Mouse (Mus musculus) heart, adult 2 months (tissue): ENCODE results near the gene Rad50. TPM values are rescaled to one million over a fixed set of nuclear protein-coding genes. Genes with fewer than 3 reads are reported as not detected.

ENCODE experiments used
- DNase-seq, 2 experiments: peaks; one replicate each; pipeline ENCODE4 v3.0.0; 2021
- H3K27ac ChIP-seq: fragments of 200-600 bp; 2 replicates; pipeline ENCODE4 v1.8.1; 2022
- H3K27me3 ChIP-seq: fragments of 200-500 bp; 2 replicates; pipeline ENCODE4 v1.6.1; 2012; ENCODE audit warnings: mild to moderate bottlenecking, low read length, inconsistent platforms, mixed read lengths; ENCODE audit not compliant: control insufficient read depth, insufficient read depth
- H3K36me3 ChIP-seq: fragments of 200-500 bp; 2 replicates; pipeline ENCODE4 v1.6.1; 2012; ENCODE audit warnings: low read length, inconsistent platforms; ENCODE audit not compliant: control insufficient read depth, insufficient read depth
- H3K4me1 ChIP-seq: fragments of 200-500 bp; 2 replicates; pipeline ENCODE4 v1.6.1; 2011; ENCODE audit warnings: low read length; ENCODE audit not compliant: control insufficient read depth, insufficient read depth
- H3K4me3 ChIP-seq: fragments of 200-600 bp; 2 replicates; pipeline ENCODE4 v1.8.1; 2022
- H3K79me2 ChIP-seq: fragments of 200-500 bp; replicated peaks from 2 replicates; pipeline ENCODE4 v1.6.1; 2012; ENCODE audit warnings: mild to moderate bottlenecking, inconsistent platforms, low read length, moderate library complexity, mixed read lengths; ENCODE audit not compliant: control insufficient read depth, insufficient read depth
- H3K9ac ChIP-seq: fragments of 200-500 bp; 2 replicates; pipeline ENCODE4 v1.6.1; 2012; ENCODE audit warnings: low read depth, mild to moderate bottlenecking, control low read depth, inconsistent platforms, low read length, mixed read lengths
- CTCF ChIP-seq: fragments of 200-600 bp; IDR thresholded peaks from 2 replicates; pipeline ENCODE4 v1.8.1; 2022; ENCODE audit warnings: antibody characterized with exemption, mild to moderate bottlenecking, moderate library complexity
- EP300 ChIP-seq: fragments of 200-500 bp; IDR thresholded peaks from 2 replicates; pipeline ENCODE4 v1.6.1; 2011; ENCODE audit warnings: low read depth, low read length, control low read depth; ENCODE audit not compliant: insufficient read depth
- POLR2A ChIP-seq: fragments of 200-500 bp; IDR thresholded peaks from 2 replicates; pipeline ENCODE4 v1.6.1; 2011; ENCODE audit warnings: mild to moderate bottlenecking, low read depth, low read length, control low read depth; ENCODE audit not compliant: insufficient read depth
- WGBS: fragments of 180-500 bp; shearing (Covaris S2); methylation state at CpG from one replicate; pipeline ENCODE4 v1.1.7; 2018; 5-methylcytosine and 5-hydroxymethylcytosine counted together
- intact Hi-C: fragments of 180-260 bp; cut with DNase I; formaldehyde crosslinking; loops from one replicate; pipeline ENCODE4 v1.15.1; 2025
- long read RNA-seq: library from polyadenylated mRNA; stranded (forward); transcript quantifications from one replicate; pipeline ENCODE4 v2.0.0, GENCODE M21; 2021
- polyA plus RNA-seq: library from polyadenylated mRNA; depleted of rRNA; stranded (reverse); fragments of >200 nt; gene quantifications from 2 replicates; pipeline ENCODE4 v1.2.3, GENCODE M21; 2012; rRNA removed
- total RNA-seq, 2 experiments: library from RNA; stranded (reverse); gene quantifications; 2 replicates each; pipeline ENCODE4 v1.2.3; 2021

Gene Rad50
- total RNA-seq (1 to 10 TPM; 6.8 TPM), polyA plus RNA-seq (1.9 and 3.0 TPM in 2 replicates)
- long read RNA-seq, full-length matches to known transcripts: 7 of 8 reads
- long read RNA-seq, partial matches to known transcripts: 0 of 8 reads
- long read RNA-seq, other reads (novel, unspliced or antisense): 1 of 8 reads

DNA sequence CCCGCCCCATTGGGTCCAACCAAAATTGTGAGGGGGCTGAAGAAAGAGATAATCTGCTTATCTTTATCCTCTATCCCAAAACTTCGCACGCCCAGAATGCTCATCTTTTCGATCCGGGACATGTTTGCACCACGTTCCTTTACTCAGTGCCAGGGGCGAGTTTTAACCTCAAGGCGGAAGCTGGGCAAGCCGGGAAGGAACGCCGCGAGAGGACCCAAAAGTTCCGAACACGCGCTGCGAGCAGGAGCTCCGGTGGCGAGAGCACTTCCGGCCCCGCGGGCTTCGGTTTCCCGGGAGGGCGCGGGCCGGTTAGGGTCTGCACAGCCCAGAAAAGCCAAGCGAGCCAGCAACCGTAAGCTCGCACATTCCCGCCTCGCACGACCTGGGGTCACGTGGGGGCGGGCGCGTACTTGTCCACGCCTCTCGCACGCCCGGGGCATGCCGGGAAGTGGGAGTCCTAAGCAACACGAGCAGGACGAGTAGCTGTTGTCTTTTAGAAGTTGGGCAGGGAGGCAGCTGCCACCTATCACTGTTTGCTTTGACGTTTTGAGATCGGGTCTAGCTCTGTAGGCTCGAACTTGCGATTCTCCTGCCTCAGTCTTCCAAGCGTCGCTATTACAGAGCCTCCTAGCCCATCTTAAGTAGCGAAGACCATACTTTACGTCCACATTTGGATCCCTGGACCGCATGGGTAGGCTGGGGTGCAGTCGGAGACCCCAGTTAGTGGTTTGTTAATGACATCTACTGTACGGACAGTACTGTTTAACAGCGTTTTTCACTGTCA is at the start of gene Rad50:
Gene Rad50 (minus strand): TSS at position 386 of the 784 bp plus-strand sequence.
- no peak for TF ChIP-seq CTCF
- TF ChIP-seq EP300: 0 out of 2 replicates have a peak, but pooled peaks have one; percentile 50
- TF ChIP-seq POLR2A: peak; percentile 94
- intact Hi-C loops: no loop called here
- WGBS: 3% methylated on average over 55 of the region's 55 CpGs

DNA sequence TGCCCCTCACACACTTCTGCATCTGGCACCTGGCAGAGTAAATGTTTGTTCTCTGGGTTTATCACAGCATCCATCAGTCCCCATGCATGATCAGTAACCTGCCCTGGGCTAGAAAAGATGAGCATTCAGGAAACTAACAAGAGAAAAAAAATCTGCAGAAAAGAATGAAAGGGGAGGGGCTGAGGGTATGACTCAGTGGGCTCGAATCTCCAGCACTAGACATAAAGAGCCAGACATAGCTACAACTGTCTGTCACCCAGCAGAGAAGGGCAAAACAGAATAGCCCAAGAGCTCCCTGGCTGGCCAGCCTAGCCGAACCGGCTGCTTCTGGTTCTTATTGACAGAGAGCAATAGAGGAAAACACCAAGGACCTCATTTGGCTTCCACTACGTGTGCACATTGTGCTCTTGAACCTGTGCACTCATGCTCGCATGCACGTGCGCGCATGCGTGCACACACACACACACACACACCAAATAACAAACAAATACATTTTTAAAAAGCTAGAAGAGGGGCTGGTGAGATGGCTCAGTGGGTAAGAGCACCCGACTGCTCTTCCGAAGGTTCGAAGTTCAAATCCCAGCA is 48.0 kb upstream of the Rad50 start:
- Histone ChIP-seq H3K79me2 (no peaks in the 10 kb centered on the region), H3K4me3 (no peak overlapping the region), H3K27me3 (no peaks in the 10 kb centered on the region), H3K9ac (no peak overlapping the region), H3K27ac (no peak overlapping the region), H3K4me1 (peaks cover 7% of the 10 kb centered on the region), H3K36me3 (no peaks in the 10 kb centered on the region)
- TF ChIP-seq POLR2A: no peak
- 85% methylated on average over 12 of the region's 12 CpGs for WGBS
- intact Hi-C loops: no loop called here
- DNase-seq: no peak

More for the DNA sequence above, at the start of gene Rad50:
- DNase-seq: peak; percentile 94
- Histone ChIP-seq H3K79me2 (no peaks in the 10 kb centered on the region), H3K9ac (peak within 1 kb of the TSS; percentile 65), H3K27ac (peak within 1 kb of the TSS; percentile 73), H3K4me3 (peak within 1 kb of the TSS; percentile 93), H3K27me3 (no peaks in the 10 kb centered on the region), H3K36me3 (no peaks in the 10 kb centered on the region), H3K4me1 (peaks cover 2% of the 10 kb centered on the region)

DNA sequence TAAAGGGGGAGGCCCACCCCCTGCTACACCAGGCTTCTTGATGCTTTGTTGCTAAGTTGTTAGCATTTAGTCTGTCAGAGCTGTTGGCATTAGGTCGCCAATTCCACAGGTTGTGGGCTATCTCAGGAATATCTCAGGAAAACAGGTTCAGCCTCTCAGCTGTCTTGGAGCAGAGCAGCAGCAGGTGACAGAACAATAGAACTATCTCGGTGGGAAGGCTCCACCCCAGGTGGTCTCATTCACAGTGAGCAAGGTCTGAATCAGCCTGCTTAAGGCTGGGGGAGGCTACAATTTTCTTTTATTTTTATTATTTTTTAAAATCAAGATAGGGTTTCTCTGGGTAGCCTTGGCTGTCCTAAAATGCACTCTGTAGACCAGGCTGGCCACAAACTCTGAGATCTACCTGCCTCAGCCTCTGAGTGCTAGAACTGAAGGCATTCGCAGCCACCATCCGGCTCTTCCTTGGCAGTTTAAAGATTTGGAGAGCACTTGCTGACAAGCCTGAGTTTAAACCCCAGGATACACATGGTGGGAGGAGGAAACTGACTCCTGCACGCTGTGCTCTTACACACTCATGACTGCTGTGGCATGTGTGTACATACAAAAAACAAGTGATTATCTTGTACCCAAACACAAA is 42.7 kb upstream of the Rad50 start:
- 60% methylated on average over 5 of the region's 5 CpGs for WGBS
- Histone ChIP-seq H3K9ac (no peak overlapping the region), H3K4me3 (no peak overlapping the region), H3K4me1 (no peaks in the 10 kb centered on the region), H3K27ac (no peak overlapping the region), H3K36me3 (no peaks in the 10 kb centered on the region), H3K27me3 (no peaks in the 10 kb centered on the region), H3K79me2 (no peaks in the 10 kb centered on the region)
- intact Hi-C loops: no loop called here
- no peak for DNase-seq
- TF ChIP-seq POLR2A (no peak), EP300 (no peak), CTCF (no peak)

DNA sequence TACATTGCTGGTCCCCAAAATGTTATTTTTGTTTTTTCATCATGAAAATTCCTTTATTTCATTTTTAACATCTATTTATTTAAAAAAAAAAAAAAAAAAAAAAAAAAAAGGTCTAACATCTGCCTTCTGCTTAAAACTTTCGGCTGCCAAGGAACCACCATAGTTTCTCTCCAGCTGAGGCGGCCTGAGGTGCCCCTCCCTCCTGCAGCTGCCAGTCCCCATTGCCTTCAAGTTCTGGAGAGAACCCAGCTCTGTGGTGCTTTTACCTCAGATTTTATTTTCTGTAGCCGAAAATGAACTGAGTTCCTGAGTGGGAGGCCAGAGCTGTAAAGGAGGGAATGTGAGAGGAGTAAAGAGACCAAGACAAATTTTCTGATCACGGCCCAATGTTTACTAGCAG is 42.2 kb upstream of the Rad50 start:
- no peak for TF ChIP-seq EP300
- no peak for TF ChIP-seq POLR2A
- TF ChIP-seq CTCF: no peak
- no peak overlapping the region for H3K27ac ChIP-seq
- no peaks in the 10 kb centered on the region for H3K4me1 ChIP-seq
- intact Hi-C loops: no loop called here
- H3K36me3 ChIP-seq: no peaks in the 10 kb centered on the region
- no peaks in the 10 kb centered on the region for H3K27me3 ChIP-seq
- no peaks in the 10 kb centered on the region for H3K79me2 ChIP-seq
- WGBS: 79% methylated on average over 4 of the region's 4 CpGs
- no peak overlapping the region for H3K4me3 ChIP-seq
- H3K9ac ChIP-seq: no peak overlapping the region
- no peak for DNase-seq

DNA sequence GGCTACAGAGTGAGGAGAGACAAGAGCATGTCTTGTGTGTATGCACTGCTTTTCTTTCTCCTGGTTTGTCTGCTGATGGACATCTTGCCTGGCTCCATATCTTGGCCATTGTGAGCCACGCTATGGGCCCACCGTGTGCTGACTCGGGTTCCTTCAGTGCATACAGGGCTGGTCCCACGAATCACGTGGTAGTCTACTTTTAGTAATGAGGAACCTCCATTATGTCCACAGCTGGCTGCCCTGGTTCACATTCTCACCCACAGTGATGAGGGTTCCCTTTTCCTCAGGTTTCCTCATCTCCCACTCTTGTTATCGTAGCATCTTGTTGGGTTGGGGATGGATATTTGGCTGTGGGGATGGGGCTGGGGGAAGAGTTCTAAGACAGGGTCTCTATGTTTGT is 41.5 kb upstream of the Rad50 start:
- no peaks in the 10 kb centered on the region for H3K4me1 ChIP-seq
- H3K79me2 ChIP-seq: no peaks in the 10 kb centered on the region
- TF ChIP-seq EP300 (no peak), POLR2A (no peak), CTCF (no peak)
- H3K27me3 ChIP-seq: no peaks in the 10 kb centered on the region
- H3K36me3 ChIP-seq: no peaks in the 10 kb centered on the region
- 86% methylated on average over 6 of the region's 6 CpGs for WGBS
- no peak for DNase-seq
- H3K4me3 ChIP-seq: no peak overlapping the region
- intact Hi-C loops: no loop called here
- H3K27ac ChIP-seq: no peak overlapping the region
- H3K9ac ChIP-seq: no peak overlapping the region

DNA sequence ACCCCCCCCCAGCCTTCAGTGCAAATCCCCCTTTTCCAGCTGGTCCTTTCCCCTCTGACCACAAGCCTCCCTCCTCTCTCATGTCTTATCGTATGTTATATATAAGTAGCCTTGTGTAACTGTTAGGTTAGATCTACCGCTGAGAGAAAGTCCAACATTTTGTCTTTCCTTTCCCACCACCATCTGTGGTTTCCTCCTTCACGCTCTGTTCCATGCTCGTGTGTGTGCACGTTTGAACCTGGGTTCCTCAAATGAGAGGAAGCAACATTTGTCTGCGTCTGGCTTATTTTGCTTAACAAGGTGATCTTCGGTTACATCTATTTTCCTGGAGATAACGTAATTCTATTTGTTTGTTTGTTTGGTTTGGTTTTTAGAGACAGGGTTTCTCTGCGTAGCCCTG is 40.9 kb upstream of the Rad50 start:
- no peak overlapping the region for H3K4me3 ChIP-seq
- TF ChIP-seq CTCF (no peak), POLR2A (no peak), EP300 (no peak)
- H3K9ac ChIP-seq: no peak overlapping the region
- no peaks in the 10 kb centered on the region for H3K4me1 ChIP-seq
- WGBS: 86% methylated on average over 9 of the region's 9 CpGs
- no peaks in the 10 kb centered on the region for H3K79me2 ChIP-seq
- DNase-seq: no peak
- intact Hi-C loops: no loop called here
- H3K36me3 ChIP-seq: no peaks in the 10 kb centered on the region
- H3K27me3 ChIP-seq: no peaks in the 10 kb centered on the region
- no peak overlapping the region for H3K27ac ChIP-seq
